Mouse (Mus musculus) liver, postnatal 0 days (tissue): ENCODE data around the gene Acod1. TPM values are rescaled to one million over a fixed set of nuclear protein-coding genes. Genes with fewer than 3 reads are reported as not detected.

Experiments used
- ATAC-seq: fragments of 200-750 bp; cut with Nextera tagmentation; 2 replicates; pipeline ENCODE4 v1.8.0; 2017; ENCODE audit warnings: mild to moderate bottlenecking, moderate library complexity
- DNase-seq: peaks from one replicate; pipeline ENCODE4 v3.0.0-alpha.2; 2016
- H3K27ac ChIP-seq: fragments of 300-500 bp; sonication (generic); 2 replicates; pipeline ENCODE4 v1.5.1; 2014; ENCODE audit warnings: antibody characterized with exemption, moderate library complexity, mild to moderate bottlenecking, low read depth
- H3K27me3 ChIP-seq: fragments of 300-500 bp; sonication (generic); 2 replicates; pipeline ENCODE4 v1.6.1; 2014; ENCODE audit warnings: low read length, control low read depth, mixed read lengths; ENCODE audit not compliant: insufficient read depth
- H3K36me3 ChIP-seq: fragments of 300-500 bp; sonication (generic); replicated peaks from 2 replicates; pipeline ENCODE4 v1.6.1; 2014; ENCODE audit warnings: mild to moderate bottlenecking, control low read depth, low read length, moderate library complexity, mixed read lengths; ENCODE audit not compliant: insufficient read depth
- H3K4me1 ChIP-seq: fragments of 300-500 bp; sonication (generic); 2 replicates; pipeline ENCODE4 v1.6.1; 2014; ENCODE audit warnings: antibody characterized with exemption, mild to moderate bottlenecking, control low read depth; ENCODE audit not compliant: insufficient read depth
- H3K4me2 ChIP-seq: fragments of 300-500 bp; sonication (generic); 2 replicates; pipeline ENCODE4 v1.6.1; 2014; ENCODE audit warnings: low read depth, mild to moderate bottlenecking, low read length, moderate library complexity, mixed read lengths
- H3K4me3 ChIP-seq: fragments of 300-500 bp; sonication (generic); 2 replicates; pipeline ENCODE4 v1.5.1; 2014; ENCODE audit warnings: low read depth, low read length
- H3K9ac ChIP-seq: fragments of 300-500 bp; sonication (generic); replicated peaks from 2 replicates; pipeline ENCODE4 v1.6.1; 2014; ENCODE audit warnings: mild to moderate bottlenecking, moderate library complexity
- H3K9me3 ChIP-seq: fragments of 300-500 bp; sonication (generic); 2 replicates; pipeline ENCODE4 v1.6.1; 2016; ENCODE audit warnings: mild to moderate bottlenecking, control low read depth, low read length, mixed read lengths
- CTCF ChIP-seq: sonication (generic); IDR thresholded peaks from 2 replicates; pipeline ENCODE4 v1.5.1; 2016; ENCODE audit warnings: antibody characterized with exemption, low read depth
- EP300 ChIP-seq: IDR thresholded peaks from 2 replicates; pipeline ENCODE4 v1.6.1; 2016; ENCODE audit warnings: antibody characterized with exemption, low read depth, mild to moderate bottlenecking
- WGBS: fragments of 180-500 bp; shearing (Covaris S2); extraction: QIAGEN DNeasy Blood & Tissue Kit; methylation state at CpG from one replicate; pipeline ENCODE4 v1.1.7; 2014; ENCODE audit not compliant: insufficient replicate concordance; 5-methylcytosine and 5-hydroxymethylcytosine counted together
- polyA plus RNA-seq: library from polyadenylated mRNA; unstranded; fragments of >200 nt; fragmentation: Nextera tagmentation; extraction: Ambion mirVana; gene quantifications from 2 replicates; pipeline ENCODE4 v1.2.1, GENCODE M21; 2015

The Acod1 gene
- polyA plus RNA-seq, 1 experiment from 2014 or later = not detected

GRCm38 (mm10) chr14:103056601-103057000 is 9.8 kb downstream of the Acod1 start:
- WGBS = 83% methylated on average over 7 of the region's 7 CpGs
- Histone ChIP-seq H3K4me3 (no peak overlapping the region), H3K9ac (no peak overlapping the region), H3K27me3 (no peaks in the 10 kb centered on the region), H3K36me3 (no peaks in the 10 kb centered on the region), H3K27ac (no peak overlapping the region), H3K4me2 (no peak overlapping the region), H3K9me3 (no peaks in the 10 kb centered on the region), H3K4me1 (no peaks in the 10 kb centered on the region)
- TF ChIP-seq CTCF (no peak), EP300 (no peak)
- DNase-seq (no peak), ATAC-seq (no peak)

- Histone ChIP-seq H3K4me3 (no peak overlapping the region), H3K36me3 (no peaks in the 10 kb centered on the region), H3K4me2 (no peak overlapping the region), H3K27me3 (no peaks in the 10 kb centered on the region), H3K4me1 (no peaks in the 10 kb centered on the region), H3K27ac (peak overlapping the region; percentile 63; the same call in 1 of the 2 replicates), H3K9ac (no peak overlapping the region), H3K9me3 (no peaks in the 10 kb centered on the region)
- 10% methylated on average over 1 of the region's 1 CpGs for WGBS
- DNase-seq (peak; percentile 36), ATAC-seq (peak; percentile 91)
- TF ChIP-seq EP300 (no peak), CTCF (no peak)
Observed at GRCm38 (mm10) chr14:103058998-103059397, 12.2 kb downstream of the Acod1 start.

- 72% methylated on average over 10 of the region's 10 CpGs for WGBS
- peak overlapping the region; percentile 63; the same call in 1 of the 2 replicates for H3K27ac ChIP-seq
Observed at GRCm38 (mm10) chr14:103059495-103059894, 12.7 kb downstream of the Acod1 start.

DNA sequence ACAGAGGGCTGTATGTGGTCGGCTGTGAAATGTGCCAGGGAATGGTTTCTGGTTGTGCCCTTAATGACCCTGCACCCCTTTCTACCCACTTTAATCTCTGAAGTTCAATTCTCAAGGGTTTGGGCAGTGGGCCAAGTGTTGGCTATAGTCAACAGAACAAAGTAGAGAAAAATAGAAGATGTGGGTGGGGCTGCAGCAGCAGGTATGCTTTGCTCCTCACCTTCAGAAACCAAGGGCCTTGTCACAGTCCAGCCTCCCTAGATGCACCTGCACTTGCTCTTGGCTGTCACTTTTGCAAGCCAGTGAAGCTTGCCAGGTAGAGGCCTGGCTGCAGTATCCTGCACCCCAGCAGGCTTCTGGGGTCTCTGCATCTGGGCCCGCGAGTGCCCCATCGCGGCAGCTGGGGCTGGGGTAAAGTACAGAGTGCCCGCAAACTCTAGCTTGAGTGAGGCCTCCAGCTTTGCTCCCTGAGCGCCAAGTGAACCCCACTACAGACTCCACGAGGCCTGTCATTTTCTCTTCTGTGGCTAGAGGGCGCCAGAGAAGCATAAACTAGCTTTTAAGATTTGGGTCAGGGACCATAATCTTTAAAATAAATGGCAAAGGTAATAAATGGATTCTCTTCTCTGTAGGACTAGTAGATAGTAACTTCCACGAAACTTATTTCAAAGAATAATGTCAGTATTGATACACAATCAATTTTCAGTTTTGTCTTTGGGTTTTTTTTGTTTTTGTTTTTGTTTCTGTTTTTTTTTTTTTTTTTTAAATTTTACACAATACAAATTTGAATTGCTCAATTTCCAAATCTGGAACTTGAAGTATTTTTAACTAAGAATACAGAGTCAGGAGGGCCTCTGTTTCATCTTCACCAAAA is 18.8 kb downstream of the Acod1 start:
- 8% methylated on average over 10 of the region's 10 CpGs for WGBS
- H3K4me1 ChIP-seq = peaks cover 12% of the 10 kb centered on the region
- no peak overlapping the region for H3K9ac ChIP-seq
- H3K4me2 ChIP-seq = peak overlapping the region; percentile 13; the same call in 1 of the 2 replicates
- no peaks in the 10 kb centered on the region for H3K27me3 ChIP-seq
- TF ChIP-seq CTCF (peak; percentile 87), EP300 (no peak)
- ATAC-seq (no peak), DNase-seq (peak; percentile 83)
- no peak overlapping the region for H3K4me3 ChIP-seq
- H3K27ac ChIP-seq = no peak overlapping the region
- H3K36me3 ChIP-seq = no peaks in the 10 kb centered on the region
- no peaks in the 10 kb centered on the region for H3K9me3 ChIP-seq

More at GRCm38 (mm10) chr14:103059495-103059894, 12.7 kb downstream of the Acod1 start:
- no peaks in the 10 kb centered on the region for H3K9me3 ChIP-seq
- DNase-seq = no peak
- no peaks in the 10 kb centered on the region for H3K4me1 ChIP-seq
- ATAC-seq = peak; percentile 50
- H3K4me3 ChIP-seq = no peak overlapping the region
- H3K27me3 ChIP-seq = no peaks in the 10 kb centered on the region
- no peak overlapping the region for H3K9ac ChIP-seq
- H3K4me2 ChIP-seq = no peak overlapping the region
- TF ChIP-seq EP300 (no peak), CTCF (peak; percentile 37)
- no peaks in the 10 kb centered on the region for H3K36me3 ChIP-seq

GRCm38 (mm10) chr14:103069465-103069863 is 22.7 kb downstream of the Acod1 start:
- Histone ChIP-seq H3K4me3 (peak overlapping the region; percentile 78), H3K27me3 (no peaks in the 10 kb centered on the region), H3K4me1 (peaks cover 14% of the 10 kb centered on the region), H3K9ac (peak overlapping the region; percentile 78), H3K36me3 (peaks cover 24% of the 10 kb centered on the region), H3K27ac (peak overlapping the region; percentile 93), H3K9me3 (no peaks in the 10 kb centered on the region), H3K4me2 (peak overlapping the region; percentile 97)
- no peak for DNase-seq
- peak; percentile 1 for ATAC-seq
- 20% methylated on average over 12 of the region's 12 CpGs for WGBS
- TF ChIP-seq EP300 (no peak), CTCF (no peak)

GRCm38 (mm10) chr14:103069864-103070611 is 23.3 kb downstream of the Acod1 start, which contains the start of gene Cln5:
TSS of gene Cln5 (plus strand) at chr14:103070216.
- DNase-seq = peak; percentile 96
- H3K4me2 ChIP-seq = peak within 1 kb of the TSS; percentile 97
- TF ChIP-seq CTCF (peak; percentile 65), EP300 (peak; percentile 46; the same call in 1 of the 2 replicates)
- H3K36me3 ChIP-seq = peaks cover 29% of the 10 kb centered on the region
- H3K27ac ChIP-seq = peak within 1 kb of the TSS; percentile 93
- H3K9ac ChIP-seq = peak within 1 kb of the TSS; percentile 78
- no peaks in the 10 kb centered on the region for H3K9me3 ChIP-seq
- ATAC-seq = peak; percentile 97
- under 1% methylated on average over 55 of the region's 65 CpGs for WGBS
- no peaks in the 10 kb centered on the region for H3K27me3 ChIP-seq
- H3K4me3 ChIP-seq = peak within 1 kb of the TSS; percentile 78
- H3K4me1 ChIP-seq = peaks cover 14% of the 10 kb centered on the region
